ENCODE assay signal across 8 mouse cellular contexts in the genomic region with DNA sequence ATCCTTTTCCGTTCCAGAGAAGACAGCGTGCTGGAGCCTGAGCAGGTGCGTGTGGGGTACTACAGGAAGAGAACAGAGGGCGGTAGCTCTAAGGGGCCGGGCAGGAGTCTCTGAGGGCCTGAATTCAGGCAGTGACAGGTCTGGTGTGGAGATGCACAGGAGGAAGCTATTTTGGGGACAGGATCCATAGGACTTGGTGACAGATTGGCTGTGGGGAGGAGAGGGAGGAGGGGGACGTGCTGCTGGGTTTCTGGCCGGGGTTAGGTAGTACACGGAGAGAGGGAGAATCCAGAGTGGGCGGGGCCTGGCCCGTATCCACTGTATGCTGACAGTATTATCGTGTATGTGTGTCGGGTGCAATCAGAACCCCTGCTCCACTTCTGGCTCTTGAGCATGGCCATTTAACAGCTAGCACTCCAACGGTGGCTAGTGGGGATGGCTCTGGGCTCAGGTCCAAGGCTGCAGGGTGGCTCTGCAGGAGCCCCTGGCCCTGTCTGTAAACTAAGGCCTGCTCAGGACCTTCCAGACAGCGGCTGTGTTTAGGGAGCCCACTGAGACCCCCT. TPM values are rescaled to one million over a fixed set of nuclear protein-coding genes. Genes with fewer than 3 reads are reported as not detected.
DNase-seq lines count a peak whose midpoint lies in the region; ATAC-seq and TF ChIP-seq lines count a peak whose summit lies in the region.

No protein-coding gene starts in this region.

- peak; percentile 58 for ATAC-seq in forebrain, embryonic 11.5 days (replicated peaks; ENCODE audit: low FRiP score)
- peak; percentile 69 for ATAC-seq in intestine, embryonic 14.5 days (replicated peaks; ENCODE audit: low FRiP score, low TSS enrichment, low read depth)
- ATAC-seq in midbrain, postnatal 0 days (ENCODE audit: low FRiP score), result peak; percentile 78
- no peak for ATAC-seq in liver, embryonic 11.5 days (replicated peaks; ENCODE audit: low FRiP score)

- 0 out of 2 replicates have a peak, but pooled peaks cover 2% of the 10 kb centered on the region for H3K27me3 ChIP-seq in forebrain, embryonic 11.5 days (ENCODE audit: control insufficient read depth, insufficient read depth, low read length)
- peaks cover 64% of the 10 kb centered on the region for H3K27me3 ChIP-seq in forebrain, embryonic 10.5 days (ENCODE audit: poor library complexity, severe bottlenecking)
- H3K27me3 ChIP-seq in intestine, embryonic 14.5 days (replicated peaks; ENCODE audit: control insufficient read depth, insufficient read depth, low read length), result peaks cover 17% of the 10 kb centered on the region
- H3K27me3 ChIP-seq in midbrain, postnatal 0 days (ENCODE audit: insufficient read depth, low read length), result no peaks in the 10 kb centered on the region
- H3K27me3 ChIP-seq in liver, embryonic 11.5 days (replicated peaks; ENCODE audit: control insufficient read depth, insufficient read depth, low read length), result peaks cover 28% of the 10 kb centered on the region

- WGBS in forebrain, embryonic 11.5 days, result 28% methylated on average over 14 of the region's 14 CpGs
- WGBS in forebrain, embryonic 10.5 days, result 22% methylated on average over 14 of the region's 14 CpGs
- WGBS in intestine, embryonic 14.5 days, result 19% methylated on average over 14 of the region's 14 CpGs
- WGBS in midbrain, postnatal 0 days, result 16% methylated on average over 14 of the region's 14 CpGs
- WGBS in liver, embryonic 11.5 days, result 29% methylated on average over 14 of the region's 14 CpGs

- H3K36me3 ChIP-seq in forebrain, embryonic 11.5 days (ENCODE audit: control insufficient read depth, insufficient read depth, low read length), result no peaks in the 10 kb centered on the region
- H3K36me3 ChIP-seq in forebrain, embryonic 10.5 days (replicated peaks), result no peaks in the 10 kb centered on the region
- H3K36me3 ChIP-seq in intestine, embryonic 14.5 days (ENCODE audit: control insufficient read depth, insufficient read depth, low read length), result no peaks in the 10 kb centered on the region
- H3K36me3 ChIP-seq in midbrain, postnatal 0 days (ENCODE audit: insufficient read depth, low read length), result no peaks in the 10 kb centered on the region
- no peaks in the 10 kb centered on the region for H3K36me3 ChIP-seq in liver, embryonic 11.5 days (ENCODE audit: control insufficient read depth, insufficient read depth, low read length)

- no peak overlapping the region for H3K9ac ChIP-seq in forebrain, embryonic 11.5 days (ENCODE audit: low read length)
- no peak overlapping the region for H3K9ac ChIP-seq in intestine, embryonic 14.5 days (ENCODE audit: low read length)
- H3K9ac ChIP-seq in midbrain, postnatal 0 days (replicated peaks; ENCODE audit: low read length, poor library complexity, severe bottlenecking), result no peak overlapping the region
- H3K9ac ChIP-seq in liver, embryonic 11.5 days (ENCODE audit: low read depth, low read length), result no peak overlapping the region

- peaks cover 8% of the 10 kb centered on the region; the same call in 1 of the 2 replicates for H3K4me1 ChIP-seq in forebrain, embryonic 11.5 days (replicated peaks; ENCODE audit: control insufficient read depth, insufficient read depth, low read length)
- H3K4me1 ChIP-seq in forebrain, embryonic 10.5 days, result peaks cover 13% of the 10 kb centered on the region
- H3K4me1 ChIP-seq in intestine, embryonic 14.5 days (replicated peaks; ENCODE audit: control insufficient read depth, insufficient read depth, low read length), result peaks cover 9% of the 10 kb centered on the region
- H3K4me1 ChIP-seq in midbrain, postnatal 0 days (ENCODE audit: insufficient read depth, low read length), result peaks cover 18% of the 10 kb centered on the region
- no peaks in the 10 kb centered on the region for H3K4me1 ChIP-seq in liver, embryonic 11.5 days (replicated peaks; ENCODE audit: control insufficient read depth, insufficient read depth, low read length)

- no peak for TF ChIP-seq CTCF in midbrain, postnatal 0 days (IDR thresholded peaks at IDR 0.05)

- H3K9me3 ChIP-seq in forebrain, embryonic 11.5 days (ENCODE audit: control insufficient read depth, low read length), result no peaks in the 10 kb centered on the region
- no peaks in the 10 kb centered on the region for H3K9me3 ChIP-seq in forebrain, embryonic 10.5 days
- H3K9me3 ChIP-seq in intestine, embryonic 14.5 days (ENCODE audit: control insufficient read depth, low read length), result no peaks in the 10 kb centered on the region
- no peaks in the 10 kb centered on the region for H3K9me3 ChIP-seq in midbrain, postnatal 0 days (ENCODE audit: low read length)
- no peaks in the 10 kb centered on the region for H3K9me3 ChIP-seq in liver, embryonic 11.5 days (ENCODE audit: control insufficient read depth, low read length)

- no peak overlapping the region for H3K4me3 ChIP-seq in forebrain, embryonic 11.5 days (ENCODE audit: low read depth, low read length)
- H3K4me3 ChIP-seq in forebrain, embryonic 10.5 days, result no peak overlapping the region; the same call in 1 of the 2 replicates
- no peak overlapping the region for H3K4me3 ChIP-seq in intestine, embryonic 14.5 days (ENCODE audit: low read depth, low read length)
- no peak overlapping the region for H3K4me3 ChIP-seq in midbrain, postnatal 0 days (ENCODE audit: low read depth, low read length)
- H3K4me3 ChIP-seq in liver, embryonic 11.5 days (ENCODE audit: low read depth, low read length), result no peak overlapping the region

- no peak overlapping the region for H3K27ac ChIP-seq in forebrain, embryonic 11.5 days (ENCODE audit: low read depth, low read length)
- no peak overlapping the region for H3K27ac ChIP-seq in forebrain, embryonic 10.5 days
- no peak overlapping the region; the same call in 1 of the 2 replicates for H3K27ac ChIP-seq in intestine, embryonic 14.5 days (ENCODE audit: low read depth)
- H3K27ac ChIP-seq in midbrain, postnatal 0 days (ENCODE audit: low read depth, low read length), result peak overlapping the region; percentile 13
- H3K27ac ChIP-seq in liver, embryonic 11.5 days (ENCODE audit: low read depth, low read length), result no peak overlapping the region

- no peak for DNase-seq in forebrain, embryonic 11.5 days (ENCODE audit: low spot score)
- DNase-seq in forebrain, embryonic 10.5 days (ENCODE audit: extremely low spot score, low spot score), result no peak
- peak; percentile 99 for DNase-seq in cerebellum, adult 11-12 months
- DNase-seq in frontal cortex, postnatal 25 days (ENCODE audit: low spot score in 2 of 2), result peak; percentile 47 to 54
- DNase-seq in intestine, embryonic 14.5 days (ENCODE audit: low spot score), result no peak
- peak; percentile 75 for DNase-seq in midbrain, postnatal 0 days (ENCODE audit: low spot score)
- no peak for DNase-seq in liver, embryonic 11.5 days (ENCODE audit: low spot score)
- no peak for DNase-seq in embryo, embryonic 10 days (ENCODE audit: low spot score)

- no peak overlapping the region for H3K4me2 ChIP-seq in forebrain, embryonic 11.5 days (ENCODE audit: low read depth, low read length, severe bottlenecking)
- H3K4me2 ChIP-seq in intestine, embryonic 14.5 days (ENCODE audit: low read length), result peak overlapping the region; percentile 30
- H3K4me2 ChIP-seq in midbrain, postnatal 0 days (ENCODE audit: low read depth, low read length, poor library complexity, severe bottlenecking), result peak overlapping the region; percentile 4
- no peak overlapping the region for H3K4me2 ChIP-seq in liver, embryonic 11.5 days

RNA-seq across cellular contexts. Expression of a gene that starts 7.8 kb away (rescaled TPM):
- polyA plus RNA-seq in forebrain, embryonic 11.5 days (2014; fragmentation: Nextera tagmentation; extraction: Ambion mirVana), result 1.3 and 1.7 TPM in 2 replicates
- polyA plus RNA-seq in forebrain, embryonic 10.5 days (2016; fragmentation: Nextera tagmentation; extraction: Ambion mirVana), result 0.66 and 0.86 TPM in 2 replicates
- 1.9 and 2.1 TPM in 2 replicates for polyA plus RNA-seq in intestine, embryonic 14.5 days (2014; fragmentation: Nextera tagmentation; extraction: Ambion mirVana)
- 140 and 142 TPM in 2 replicates for total RNA-seq in midbrain, postnatal 0 days (2014; rRNA removed)
- polyA plus RNA-seq in midbrain, postnatal 0 days (2015; fragmentation: Nextera tagmentation; extraction: Ambion mirVana), result 12.2 and 12.6 TPM in 2 replicates
- 0.73 and 0.99 TPM in 2 replicates for polyA plus RNA-seq in liver, embryonic 11.5 days (2014; fragmentation: Nextera tagmentation; extraction: Ambion mirVana)

Comparison
In these comparisons a context has a peak if more than half of its experiments do, and no peak if none do; other contexts are left out.
1. DNase-seq: peak in cerebellum, adult 11-12 months (single experiment), frontal cortex, postnatal 25 days (2 of 2) and midbrain, postnatal 0 days (single experiment); none in forebrain, embryonic 11.5 days (single experiment), forebrain, embryonic 10.5 days (single experiment), intestine, embryonic 14.5 days (single experiment), liver, embryonic 11.5 days (single experiment) and embryo, embryonic 10 days (single experiment).
2. H3K4me2 ChIP-seq: peak in intestine, embryonic 14.5 days (single experiment) and midbrain, postnatal 0 days (single experiment); none in forebrain, embryonic 11.5 days (single experiment) and liver, embryonic 11.5 days (single experiment).